Mouse (Mus musculus) heart, postnatal 10 days (tissue): ENCODE results near the gene D17Wsu92e. TPM values are rescaled to one million over a fixed set of nuclear protein-coding genes. Genes with fewer than 3 reads are reported as not detected.

ENCODE experiments used
- DNase-seq, 2 experiments: peaks; one replicate each; pipeline ENCODE4 v3.0.0; 2021
- intact Hi-C: fragments of 180-260 bp; cut with DNase I; formaldehyde crosslinking; loops from one replicate; pipeline ENCODE4 v1.15.1; 2025
- total RNA-seq, 2 experiments: library from RNA; stranded (reverse); gene quantifications; 2 replicates each; pipeline ENCODE4 v1.2.3; 2021

The D17Wsu92e gene
- total RNA-seq, 2 experiments from 2014 or later = 109 to 112 TPM

- no peak for DNase-seq
- intact Hi-C loops = loop anchor here (2.0 kb wide), 1 partner anchor 15 kb away; the partner anchor contains the start of gene Snrpc
Observed at GRCm38 (mm10) chr17:27823142-27823905, 2.9 kb upstream of the D17Wsu92e start.

- intact Hi-C loops = loop anchor here (2.0 kb wide), 1 partner anchor 17 kb away; the partner anchor contains the start of gene Snrpc
- peak; percentile 31 to 32 for DNase-seq
Observed at GRCm38 (mm10) chr17:27821407-27822338, 1.2 kb upstream of the D17Wsu92e start.

GRCm38 (mm10) chr17:27819971-27820567 is 379 bp downstream of the D17Wsu92e start:
- intact Hi-C loops = no loop called here
- DNase-seq = peak; percentile 67 to 76

- intact Hi-C loops = no loop called here
- peak; percentile 45 to 62 for DNase-seq
Observed at GRCm38 (mm10) chr17:27819521-27819970, 902 bp downstream of the D17Wsu92e start.

DNA sequence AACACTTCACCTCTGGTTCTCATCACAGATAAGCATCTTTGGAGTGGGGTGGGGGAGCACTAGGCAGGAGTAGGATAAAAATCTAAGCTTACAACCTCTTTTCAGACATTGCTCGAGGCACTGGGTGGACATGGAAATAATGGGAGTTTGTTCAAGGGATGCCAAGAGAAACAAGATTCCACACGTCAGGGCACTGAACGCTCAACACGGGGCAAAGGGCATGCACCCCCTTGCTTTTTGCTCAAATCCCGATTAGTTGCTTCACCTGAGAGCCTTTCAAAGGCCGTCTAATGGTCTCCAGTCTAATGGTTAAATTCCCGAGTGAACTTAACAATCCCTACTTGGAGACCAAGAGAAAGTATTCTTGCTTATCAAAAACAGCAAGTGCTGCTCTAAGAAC is 1.4 kb downstream of the D17Wsu92e start:
- intact Hi-C loops = no loop called here
- DNase-seq = no peak

DNA sequence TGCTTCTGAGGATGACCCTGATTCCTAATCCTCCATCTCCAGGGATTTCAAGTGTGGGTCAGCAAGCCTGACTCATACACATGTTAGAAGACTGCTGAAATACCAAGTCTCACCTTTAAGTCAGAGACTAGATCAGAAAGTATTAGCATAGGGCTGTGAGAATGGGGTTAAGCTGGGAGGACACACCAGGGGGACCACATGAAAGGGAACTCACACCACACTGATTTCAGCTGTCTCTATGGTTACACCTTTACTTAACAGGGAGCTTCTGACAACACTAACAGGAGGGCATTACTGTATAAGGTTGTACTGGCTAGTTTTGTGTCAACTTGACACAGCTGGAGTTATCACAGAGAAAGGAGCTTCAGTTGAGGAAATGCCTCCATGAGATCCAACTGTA is 5.8 kb downstream of the D17Wsu92e start:
- intact Hi-C loops = no loop called here
- DNase-seq = no peak

DNA sequence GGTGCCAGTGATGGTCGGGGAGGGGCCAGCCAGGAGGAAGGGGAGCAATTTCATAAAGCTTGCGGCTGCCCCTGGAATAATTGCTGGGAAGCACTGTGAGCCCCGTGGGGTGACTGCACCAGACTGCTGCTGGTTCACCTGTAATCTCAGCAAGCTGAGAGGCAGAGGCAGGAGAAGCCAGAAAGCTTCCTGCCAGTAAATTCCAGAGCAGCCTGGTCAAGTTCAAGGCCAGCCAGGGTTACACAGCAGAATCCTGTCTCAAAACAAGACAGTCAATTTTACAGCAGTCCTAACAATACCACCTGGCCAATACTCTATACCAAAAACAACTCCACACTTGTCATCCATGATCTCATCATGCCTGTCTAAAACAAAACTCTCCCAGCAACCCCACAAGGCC is 8.5 kb downstream of the D17Wsu92e start:
- intact Hi-C loops = no loop called here
- DNase-seq = peak in 1 of 2 experiments; percentile 24

DNA sequence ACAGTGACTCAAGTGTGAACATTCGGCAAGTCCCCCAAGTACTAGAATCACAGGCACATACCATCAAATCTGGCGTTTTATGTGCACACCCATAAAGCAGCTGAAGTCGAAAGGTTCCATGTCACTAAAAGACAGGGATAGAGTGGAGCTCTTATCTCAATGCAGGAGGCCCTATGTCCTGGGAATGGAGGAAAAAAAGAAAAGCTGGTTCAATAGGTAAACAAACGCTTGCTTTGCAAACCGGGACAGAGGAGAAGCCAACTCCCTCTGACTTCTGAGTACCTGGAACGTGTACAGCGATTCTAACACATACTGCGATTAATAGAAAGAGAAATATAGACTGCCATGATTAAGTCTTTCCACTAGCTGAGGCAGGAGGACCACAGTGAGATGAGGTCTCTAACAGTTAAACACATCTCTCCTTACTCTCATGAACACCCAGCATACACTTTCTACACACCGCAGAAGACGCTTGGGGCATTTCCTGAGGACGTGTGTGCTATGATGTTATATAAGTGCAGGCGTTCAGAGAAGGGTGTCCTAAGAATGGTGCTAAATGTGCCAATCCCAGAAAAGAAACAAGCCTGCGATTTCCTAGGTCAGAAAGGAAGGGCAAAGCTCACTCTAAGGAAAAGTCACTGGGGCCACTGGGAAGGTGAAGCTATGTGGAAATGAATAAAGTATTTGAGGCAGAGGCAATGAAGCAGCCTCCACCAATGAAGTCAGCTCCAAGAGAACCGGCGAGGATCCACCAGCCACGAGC is 9.7 kb downstream of the D17Wsu92e start:
- no peak for DNase-seq
- intact Hi-C loops = no loop called here

DNA sequence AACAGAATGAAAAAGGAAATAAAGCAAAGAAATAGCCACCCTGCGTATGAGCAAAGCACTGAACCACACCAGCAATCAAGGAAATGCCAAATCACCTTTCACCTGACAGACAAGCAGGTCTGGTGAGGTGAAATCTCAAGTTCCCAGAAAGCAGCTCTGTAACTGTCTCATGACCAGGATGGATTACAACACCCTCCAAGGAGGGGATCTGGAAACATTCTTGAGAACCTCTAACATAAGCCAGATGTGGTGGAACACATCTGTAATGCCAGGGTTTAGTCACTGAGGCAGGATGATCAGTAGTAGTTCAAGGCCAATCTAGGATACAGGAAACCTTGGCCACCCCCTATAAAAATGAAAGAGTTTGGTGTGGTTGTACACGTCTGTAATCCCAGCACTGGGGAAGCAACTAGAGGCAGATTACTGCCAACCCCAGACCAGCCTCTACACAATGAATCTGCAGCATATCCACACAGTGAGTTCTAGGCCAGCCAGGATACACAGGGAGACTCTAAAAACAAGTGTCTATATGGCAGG is 12.8 kb downstream of the D17Wsu92e start:
- intact Hi-C loops = no loop called here
- no peak for DNase-seq

GRCm38 (mm10) chr17:27804803-27805770 is 15.4 kb downstream of the D17Wsu92e start:
- no peak for DNase-seq
- intact Hi-C loops = no loop called here

GRCm38 (mm10) chr17:27804156-27804690 is 16.2 kb downstream of the D17Wsu92e start:
- no peak for DNase-seq
- intact Hi-C loops = no loop called here

DNA sequence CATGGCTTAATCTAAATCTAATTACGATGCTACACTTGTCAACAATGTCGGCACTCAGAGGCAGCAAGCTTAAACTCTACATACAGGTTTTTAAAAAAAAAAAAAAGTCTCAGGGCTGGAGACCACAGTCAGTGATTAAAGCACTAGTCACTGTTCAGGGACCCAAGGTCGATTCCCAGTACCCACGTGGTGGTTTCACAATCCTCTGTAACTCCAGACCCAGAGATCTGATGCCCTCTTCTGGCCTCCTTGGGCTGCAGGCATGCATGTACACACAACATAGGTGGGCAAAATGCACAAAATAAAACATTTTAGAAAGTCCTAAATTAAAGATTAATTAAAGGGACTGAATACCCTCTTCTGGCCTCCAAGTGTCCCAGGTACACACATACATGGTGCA is 16.7 kb downstream of the D17Wsu92e start:
- DNase-seq = no peak
- intact Hi-C loops = no loop called here

GRCm38 (mm10) chr17:27800710-27801648 is 19.5 kb downstream of the D17Wsu92e start:
- intact Hi-C loops = no loop called here

GRCm38 (mm10) chr17:27799771-27800584 is 20.5 kb downstream of the D17Wsu92e start:
- intact Hi-C loops = no loop called here
- no peak for DNase-seq

More at GRCm38 (mm10) chr17:27800710-27801648, 19.5 kb downstream of the D17Wsu92e start:
- no peak for DNase-seq

DNA sequence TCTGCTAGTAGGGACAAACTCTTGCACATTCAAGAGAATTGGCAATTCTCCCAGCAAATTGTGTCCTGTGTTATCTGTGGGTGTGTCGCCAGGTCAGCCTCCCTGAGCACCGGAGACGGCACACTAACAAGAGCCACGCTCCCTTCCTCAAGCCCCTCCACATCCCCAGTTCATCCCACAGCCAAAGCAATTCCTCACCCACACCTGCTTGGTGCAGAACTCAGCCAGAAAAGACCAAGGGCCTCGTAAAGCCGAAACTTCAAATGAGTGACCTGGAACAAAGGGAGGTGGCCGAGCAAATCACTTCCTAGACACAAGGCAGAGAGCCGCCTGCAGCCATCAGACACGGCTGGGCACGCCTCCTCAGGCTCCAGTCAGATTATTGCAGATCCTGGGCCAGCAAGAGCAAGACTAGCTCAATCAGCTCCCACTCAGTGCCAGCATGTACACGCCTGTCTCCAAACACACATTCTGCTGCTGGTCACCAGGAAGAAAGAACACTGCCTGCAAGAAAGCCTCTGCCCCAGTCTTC is 23.0 kb downstream of the D17Wsu92e start:
- DNase-seq = peak; percentile 65 to 66
- intact Hi-C loops = no loop called here

GRCm38 (mm10) chr17:27796780-27797179 is 23.7 kb downstream of the D17Wsu92e start:
- intact Hi-C loops = no loop called here
- peak; percentile 76 to 84 for DNase-seq
